Mouse (Mus musculus) kidney, adult 11 months (tissue): ENCODE measurements around the gene Slc4a4.
A peak's percentile ranks its signal among the peaks of the same experiment; 100 is the strongest.

Experiments used
- DNase-seq: peaks from one replicate; pipeline ENCODE4 v3.0.0; 2022

Slc4a4 gene

DNA sequence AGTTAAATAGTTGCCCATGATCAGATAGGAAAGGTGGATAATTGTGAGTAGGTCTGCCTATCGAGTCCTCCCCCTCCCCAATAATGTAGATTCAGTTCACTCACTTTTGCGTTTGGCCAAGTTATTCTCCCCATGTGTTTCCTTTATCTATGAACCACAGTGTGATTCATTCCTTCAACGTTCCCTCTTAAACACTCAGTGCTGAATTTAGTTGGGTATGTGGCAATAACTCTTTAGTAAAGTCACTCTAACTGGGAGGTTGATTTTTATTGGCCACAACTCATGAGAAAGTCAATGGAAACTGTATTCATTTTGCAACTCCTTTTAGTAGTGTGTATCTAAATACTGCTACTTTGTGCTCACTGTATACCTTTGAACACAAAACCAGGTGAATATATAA is 125.8 kb downstream of the Slc4a4 start:
- DNase-seq: no peak

DNA sequence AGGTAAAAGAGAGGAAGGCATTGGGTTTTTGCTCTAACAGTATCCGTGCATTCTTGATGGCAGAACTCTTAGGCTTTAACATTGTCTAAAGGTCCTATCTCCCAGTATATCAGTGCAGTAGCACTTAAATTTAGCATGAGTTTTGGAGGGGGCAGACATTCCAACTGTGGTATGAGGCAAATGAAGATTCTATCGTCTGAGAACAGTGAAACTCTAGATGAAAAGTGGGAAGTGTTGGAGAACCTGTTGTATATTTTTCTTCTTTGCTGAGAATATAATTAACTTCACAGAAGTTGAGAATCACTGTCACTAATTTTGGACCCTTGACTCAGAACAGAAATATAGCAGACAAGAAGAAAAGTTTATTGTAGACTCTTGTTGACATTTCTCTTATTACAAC is 128.2 kb downstream of the Slc4a4 start:
- DNase-seq: no peak

DNA sequence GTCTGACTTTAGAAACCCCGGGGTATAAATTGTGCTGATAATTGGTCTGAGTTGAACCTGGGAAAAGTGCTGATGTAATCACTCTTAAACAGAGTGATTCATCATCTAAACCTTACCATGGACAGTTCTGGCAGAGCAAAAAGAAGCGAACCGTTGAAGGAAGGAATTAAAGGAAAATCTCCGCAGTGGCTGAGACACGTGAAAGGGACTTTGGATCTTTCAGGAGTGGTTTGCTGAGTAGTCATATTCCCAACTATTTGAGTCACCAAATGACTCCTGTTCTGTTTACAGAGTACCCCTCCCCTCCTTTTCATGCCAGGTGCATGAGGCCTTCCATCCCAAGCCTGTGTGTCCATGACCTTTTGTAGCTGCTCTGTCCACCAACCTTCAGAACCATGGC is 129.3 kb downstream of the Slc4a4 start:
- peak; percentile 58 for DNase-seq

DNA sequence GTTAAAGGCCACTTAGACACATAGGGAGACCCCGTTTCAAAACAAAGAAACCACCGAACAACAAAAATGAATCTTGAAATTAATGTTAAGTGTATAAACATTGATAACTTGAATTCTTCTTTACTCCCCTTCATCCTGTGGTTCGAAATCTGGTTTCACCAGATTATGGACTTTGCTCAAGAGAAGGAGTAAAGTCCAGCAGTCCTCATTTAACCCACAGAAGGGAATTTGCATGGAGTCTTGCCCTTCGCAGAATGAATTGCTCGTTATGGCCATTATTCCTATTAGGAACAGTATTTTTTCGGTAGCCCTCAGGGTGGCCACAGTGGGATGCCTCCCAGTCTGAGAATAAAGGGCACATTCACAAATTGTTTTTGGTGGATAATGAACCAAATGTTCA is 131.9 kb downstream of the Slc4a4 start:
- no peak for DNase-seq

DNA sequence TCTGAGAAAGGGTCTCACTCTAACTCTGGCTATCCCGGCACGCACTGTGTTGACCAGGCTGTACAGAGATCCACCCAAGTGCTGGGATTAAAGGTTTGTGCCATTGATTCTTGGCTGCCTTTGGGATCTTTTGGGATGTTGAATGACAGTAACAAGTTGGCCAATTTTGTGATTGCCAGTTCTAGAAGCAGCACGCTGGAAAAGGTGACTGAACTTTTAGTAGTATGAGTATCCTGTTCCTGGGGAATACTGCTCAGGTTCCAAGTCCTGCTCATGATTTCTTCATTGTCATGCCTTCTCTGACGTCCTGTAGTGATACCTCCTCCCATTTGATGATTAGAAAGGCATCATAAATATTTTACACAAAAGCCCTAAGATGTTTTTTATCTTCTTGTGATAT is 137.8 kb downstream of the Slc4a4 start:
- DNase-seq: no peak

DNA sequence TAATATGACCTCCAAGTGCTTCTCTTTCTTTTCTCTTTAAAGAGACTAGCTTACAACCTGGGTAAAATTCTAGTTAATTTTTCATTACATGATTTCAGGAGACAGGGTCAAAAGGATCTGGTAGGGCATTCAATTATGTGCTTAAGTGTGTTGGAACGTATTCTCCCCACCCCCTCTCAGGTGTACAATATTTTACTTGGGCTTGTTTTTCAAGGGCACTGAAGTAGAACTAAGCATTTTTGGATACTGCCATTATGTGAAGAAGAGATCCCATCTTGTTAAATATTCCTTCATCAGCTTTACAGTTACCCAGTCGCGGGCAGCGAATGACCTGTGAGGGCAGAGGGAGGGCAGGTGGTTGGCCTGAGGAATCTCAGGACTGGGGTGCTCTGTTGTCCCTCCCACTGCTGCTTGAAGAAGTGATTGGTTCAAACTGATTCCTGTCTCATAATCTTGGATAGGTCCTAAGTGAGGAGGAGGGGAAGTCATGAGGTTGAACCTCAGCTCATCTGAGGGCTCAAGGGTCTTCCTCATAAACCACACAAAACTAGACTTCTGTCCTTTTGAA is 141.0 kb downstream of the Slc4a4 start:
- peak; percentile 94 for DNase-seq

DNA sequence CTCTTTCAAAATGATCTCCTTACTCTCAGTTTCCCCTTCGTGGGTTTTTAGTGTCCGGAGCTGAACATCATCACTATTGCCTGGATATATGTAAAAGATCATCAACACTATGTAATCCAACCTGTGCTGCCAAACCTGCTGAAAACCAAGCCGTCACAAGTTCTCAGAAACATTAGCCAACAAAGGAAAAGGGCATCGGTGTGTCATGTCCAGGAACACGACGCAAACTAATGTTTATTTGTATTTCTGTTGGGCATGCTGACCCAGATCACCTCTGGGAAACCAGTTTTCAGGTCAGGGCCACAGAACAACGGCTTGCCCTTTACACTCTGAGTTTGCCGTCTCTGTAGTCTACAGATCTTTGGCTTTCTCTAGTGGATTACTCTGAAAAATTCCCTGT is 146.0 kb downstream of the Slc4a4 start:
- DNase-seq: no peak

DNA sequence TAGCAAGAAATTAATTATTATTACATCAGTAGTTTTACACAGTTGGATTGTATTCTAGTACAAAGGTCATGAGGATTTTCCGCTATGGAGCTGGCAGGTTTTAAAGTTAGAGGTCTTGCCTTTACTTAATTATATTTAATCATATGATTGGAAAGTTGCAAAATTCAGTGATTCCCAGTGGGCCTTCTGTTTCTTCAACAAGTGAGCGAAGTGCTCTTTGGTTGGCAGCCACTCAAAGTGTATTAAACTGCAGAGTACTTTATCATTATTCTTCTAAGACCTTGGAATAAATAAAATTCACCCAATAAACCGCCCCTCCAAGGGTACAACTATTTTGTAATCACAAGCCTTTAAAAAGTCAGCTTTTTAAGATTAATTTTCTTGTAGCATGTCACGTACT is 146.6 kb downstream of the Slc4a4 start:
- DNase-seq: no peak

DNA sequence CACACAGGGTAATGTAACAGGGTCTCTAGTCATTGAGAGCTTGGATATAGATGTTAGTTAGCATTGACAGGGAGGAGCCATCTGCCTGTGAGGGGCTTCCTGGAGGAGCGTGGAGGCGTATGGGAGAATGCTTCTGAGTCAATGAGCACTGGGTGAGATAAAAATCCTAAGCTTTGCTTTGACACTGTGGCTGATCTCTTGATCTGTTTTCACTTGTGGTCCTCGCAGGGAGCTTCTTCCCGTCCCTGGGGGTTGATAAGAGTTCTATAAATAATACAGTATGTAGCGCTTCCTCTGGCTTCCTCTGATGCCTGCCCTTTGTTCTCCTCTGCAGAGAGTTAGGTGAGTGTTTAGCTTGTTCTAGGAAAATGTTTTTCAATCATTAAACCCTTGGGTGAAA is 149.5 kb downstream of the Slc4a4 start:
- DNase-seq: no peak

DNA sequence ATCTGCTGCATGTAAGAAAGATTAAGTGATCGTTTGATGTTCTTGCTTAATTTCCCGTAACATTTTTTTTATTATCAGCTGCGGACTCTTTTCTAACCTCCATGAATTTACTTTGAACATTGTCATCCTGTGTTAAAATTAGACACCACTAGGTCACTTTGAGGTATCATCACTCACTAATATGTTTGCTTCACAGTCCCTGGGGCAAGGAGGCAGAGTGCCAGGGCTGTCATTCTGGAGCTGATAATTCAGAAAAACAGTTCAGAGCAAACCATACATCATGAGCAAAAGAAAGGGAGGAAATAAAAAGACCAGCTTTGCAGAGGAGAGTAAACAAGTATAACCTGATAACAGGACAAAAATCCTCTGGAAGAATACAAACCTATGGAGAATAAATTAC is 154.2 kb downstream of the Slc4a4 start:
- DNase-seq: no peak

DNA sequence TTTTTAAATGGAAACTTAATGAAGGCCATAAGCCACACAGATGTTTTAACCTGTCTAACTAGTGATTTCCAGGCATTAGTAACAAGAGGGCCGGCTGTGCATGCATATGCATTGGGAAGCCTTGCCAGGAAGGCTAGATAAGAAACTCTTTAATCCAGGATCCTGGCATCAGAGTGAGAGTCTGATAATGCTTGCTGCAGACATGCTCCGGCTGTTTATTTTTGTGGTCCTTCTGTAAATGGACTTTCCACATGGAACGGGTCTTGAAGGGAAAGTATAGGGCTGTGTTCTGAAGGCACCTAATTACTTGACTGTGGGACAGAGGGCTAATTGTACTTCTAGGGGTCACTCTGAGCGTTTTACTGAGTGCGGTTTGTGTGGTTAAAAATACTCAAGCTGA is 157.2 kb downstream of the Slc4a4 start:
- DNase-seq: no peak

DNA sequence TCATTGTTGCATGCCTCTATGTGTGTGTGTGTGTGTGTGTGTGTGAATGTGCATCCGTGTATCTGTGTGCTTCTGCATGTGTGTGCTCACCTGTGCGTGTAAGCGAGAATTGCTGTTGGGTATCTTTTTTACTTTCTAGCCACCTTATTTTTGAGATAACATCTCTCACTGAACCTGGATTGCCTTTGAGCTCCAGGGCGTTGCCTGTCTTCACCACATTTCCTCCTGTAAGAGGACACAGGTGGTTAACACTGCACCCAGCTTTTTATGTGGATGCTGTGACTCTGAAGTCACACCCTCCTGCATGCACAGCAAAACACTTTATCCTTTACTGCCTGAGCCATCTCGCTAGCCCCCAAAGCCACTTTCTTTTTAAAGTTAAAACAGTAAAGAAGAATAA is 158.2 kb downstream of the Slc4a4 start:
- DNase-seq: no peak

DNA sequence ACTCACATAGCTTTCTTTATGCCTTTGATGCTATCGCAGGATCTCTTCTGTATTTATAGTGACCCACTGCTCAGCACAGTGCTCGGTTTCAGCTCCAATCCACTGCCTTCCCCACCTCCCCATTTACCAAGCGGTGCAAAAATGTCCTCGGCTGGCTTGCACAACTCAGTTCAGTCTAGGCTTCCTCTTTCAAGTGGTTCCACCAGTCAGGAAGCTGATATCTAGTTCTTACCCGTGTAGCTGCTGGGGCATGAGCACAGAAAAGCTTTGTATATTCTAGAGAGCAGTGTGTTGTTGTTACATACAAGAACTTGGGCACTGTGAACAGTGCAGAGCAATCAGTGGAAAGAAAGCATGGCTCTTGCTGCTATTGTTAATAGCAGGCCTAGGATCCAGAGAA is 165.0 kb downstream of the Slc4a4 start:
- DNase-seq: no peak

DNA sequence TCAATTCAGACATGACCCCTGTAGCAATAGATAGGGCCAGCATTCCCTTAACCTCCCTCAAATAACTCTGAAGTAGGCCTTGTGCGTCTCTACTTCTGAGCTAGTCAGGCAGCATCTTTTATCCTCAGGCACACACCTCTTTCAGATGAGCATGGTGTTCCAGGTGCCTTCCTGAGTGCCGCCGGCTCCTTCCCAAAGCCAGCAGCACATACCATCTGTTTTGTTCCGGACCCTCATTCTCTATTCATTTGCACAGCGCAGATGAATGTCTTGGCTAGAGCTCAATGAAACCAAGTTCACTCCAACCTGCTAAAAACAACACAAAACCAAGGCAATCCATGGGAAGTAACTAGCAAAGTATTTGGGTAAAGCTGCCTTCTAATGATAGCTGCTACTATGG is 165.6 kb downstream of the Slc4a4 start:
- no peak for DNase-seq

DNA sequence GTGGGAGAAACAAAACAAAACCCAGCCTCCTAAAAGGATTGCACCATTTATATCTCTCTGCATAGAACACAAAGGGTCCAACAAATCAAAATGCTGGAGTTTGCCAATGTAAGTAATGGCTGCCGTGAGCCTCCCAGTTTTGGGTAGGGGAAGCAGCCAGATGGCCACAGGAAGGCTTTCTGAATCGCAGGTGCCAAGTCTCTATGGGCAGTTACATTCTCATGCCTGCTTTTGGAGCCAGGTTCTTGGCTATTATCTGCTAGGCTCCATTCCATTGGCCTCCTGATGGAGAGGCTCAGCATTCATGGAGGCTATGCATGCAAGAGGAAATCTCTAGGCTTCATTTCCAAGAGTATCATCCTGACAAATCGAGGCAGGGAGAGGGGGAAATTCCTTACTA is 169.0 kb downstream of the Slc4a4 start:
- no peak for DNase-seq

DNA sequence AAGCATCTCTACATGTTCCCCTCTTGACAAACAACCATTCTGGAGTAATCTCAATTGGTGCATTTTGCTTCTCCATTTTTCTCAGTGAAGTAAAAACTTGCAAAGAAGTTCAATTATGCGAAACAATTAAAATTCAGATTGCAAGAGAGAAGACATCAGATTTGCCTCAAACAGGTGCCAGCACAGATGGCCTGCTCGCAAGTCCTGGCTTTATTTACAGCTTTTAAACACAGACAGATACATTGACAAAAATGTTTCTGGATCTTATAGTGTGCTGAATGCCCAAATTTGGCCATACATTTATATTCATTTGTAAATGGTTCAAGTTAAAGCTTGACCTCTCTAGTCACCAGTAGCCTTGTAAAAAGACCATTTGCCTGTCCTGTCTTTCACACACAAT is 169.8 kb downstream of the Slc4a4 start:
- DNase-seq: no peak

DNA sequence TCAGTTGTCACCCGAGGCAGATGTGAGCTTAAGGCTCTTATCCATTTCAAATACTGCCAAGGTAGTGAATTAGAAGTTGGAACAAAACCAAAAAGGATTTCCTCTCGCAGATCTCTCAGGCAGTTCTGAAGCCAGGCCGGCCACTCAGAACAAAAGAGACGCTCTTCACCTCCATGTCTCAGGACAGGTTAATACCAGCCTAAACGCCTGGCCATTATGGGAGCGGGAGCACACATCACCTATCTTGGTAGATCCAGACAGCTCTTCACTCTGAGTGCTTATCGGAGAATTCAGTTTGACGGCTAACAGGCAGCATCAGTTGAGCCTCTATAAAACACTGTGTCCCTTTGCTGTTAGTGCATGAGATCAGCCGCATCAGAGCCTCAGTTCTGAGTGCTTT is 174.5 kb downstream of the Slc4a4 start:
- DNase-seq: no peak

DNA sequence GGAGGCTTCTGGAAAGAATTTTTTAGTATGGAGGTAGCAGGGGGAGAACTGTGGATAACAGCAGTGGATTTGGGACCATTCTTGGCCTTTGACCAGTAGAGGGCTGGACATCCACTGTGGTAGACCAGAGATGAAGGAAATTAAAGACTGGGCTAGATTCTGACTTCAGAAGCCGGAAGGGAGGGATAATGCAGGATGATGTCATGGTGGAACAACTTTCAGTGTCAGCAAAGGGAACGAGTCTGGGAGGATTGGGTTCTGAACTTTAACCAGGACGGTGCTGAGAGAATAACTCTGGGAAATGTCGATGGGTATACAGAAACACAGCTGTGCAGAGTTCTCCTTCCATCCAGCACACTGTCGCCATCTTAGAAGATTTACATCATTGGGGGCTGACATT is 175.7 kb downstream of the Slc4a4 start:
- DNase-seq: no peak

DNA sequence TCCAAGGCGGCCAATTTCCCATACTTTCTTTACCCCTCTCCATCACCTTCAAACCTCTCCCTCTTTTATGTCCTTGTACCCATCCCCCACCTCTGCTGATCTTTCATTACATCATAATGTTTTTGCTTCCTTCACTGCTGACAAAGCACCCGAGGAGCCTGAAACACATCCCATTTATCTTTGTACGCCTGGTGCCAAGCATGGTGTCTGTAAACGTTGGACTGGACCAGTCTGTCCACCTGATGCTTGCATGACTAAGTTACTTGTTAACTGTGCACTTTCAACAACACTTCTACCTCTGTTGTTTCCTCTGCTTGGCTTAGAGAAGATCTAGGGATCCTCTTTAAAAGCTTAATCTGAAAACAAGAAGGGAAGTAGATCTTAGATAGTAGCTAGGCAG is 180.5 kb downstream of the Slc4a4 start:
- peak; percentile 80 for DNase-seq

DNA sequence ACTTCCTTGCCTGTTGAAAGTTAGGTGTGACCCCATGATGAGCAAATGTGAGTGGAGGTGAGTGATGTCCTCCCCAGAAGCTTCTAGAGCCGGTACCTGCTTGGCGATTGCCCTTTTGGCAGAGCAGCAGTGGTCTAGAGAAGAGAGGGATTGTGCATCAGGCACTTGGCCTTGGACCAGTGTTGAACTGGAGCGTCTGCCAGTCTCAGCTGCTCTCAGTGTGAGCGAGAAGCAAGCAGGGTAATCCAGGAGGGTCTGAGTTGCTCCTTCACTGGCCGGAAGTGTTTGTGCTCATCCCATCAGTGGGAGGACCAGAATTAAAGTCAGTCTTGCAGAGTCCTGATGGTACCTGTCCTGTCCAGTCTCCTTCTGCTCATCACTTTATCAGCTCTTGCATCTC is 181.5 kb downstream of the Slc4a4 start:
- DNase-seq: no peak

DNA sequence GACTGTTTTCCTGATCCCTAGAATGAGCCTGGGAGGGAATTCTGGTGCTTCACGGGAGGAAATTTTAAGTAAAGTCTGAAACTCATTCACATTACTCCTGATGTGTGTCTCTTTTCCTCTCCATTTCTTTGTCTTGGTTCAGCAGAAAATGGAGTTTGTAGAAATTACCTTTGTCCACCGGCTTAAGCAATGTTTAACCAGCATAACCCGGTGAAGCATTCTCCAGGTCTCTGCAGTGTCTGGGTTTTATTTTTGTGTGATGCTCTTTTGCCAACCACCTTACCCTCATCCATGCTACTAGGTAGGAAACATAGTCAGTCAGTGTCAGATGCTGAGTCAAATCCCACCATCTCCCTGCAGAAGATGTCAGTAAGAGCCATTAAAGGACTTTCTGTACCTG is 183.4 kb downstream of the Slc4a4 start:
- no peak for DNase-seq

DNA sequence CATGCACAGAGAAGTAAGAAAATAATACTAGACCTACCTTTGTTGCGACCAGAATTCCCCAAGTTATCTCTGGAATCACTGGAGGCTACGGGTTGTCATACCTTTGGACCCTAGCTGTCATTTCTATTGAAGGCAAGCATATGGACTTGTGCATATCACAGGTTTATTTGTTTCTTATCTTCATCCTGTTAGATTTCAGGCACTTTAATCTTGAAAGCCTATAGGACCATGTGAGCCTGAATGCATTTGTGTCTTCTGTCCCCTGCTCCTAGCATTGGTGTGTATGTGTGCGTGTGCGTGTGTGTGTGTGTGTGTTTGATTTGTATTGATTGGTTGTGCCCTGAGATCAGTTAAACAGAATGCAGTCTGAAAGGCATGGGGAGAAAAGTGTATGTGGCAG is 185.3 kb downstream of the Slc4a4 start:
- DNase-seq: no peak

DNA sequence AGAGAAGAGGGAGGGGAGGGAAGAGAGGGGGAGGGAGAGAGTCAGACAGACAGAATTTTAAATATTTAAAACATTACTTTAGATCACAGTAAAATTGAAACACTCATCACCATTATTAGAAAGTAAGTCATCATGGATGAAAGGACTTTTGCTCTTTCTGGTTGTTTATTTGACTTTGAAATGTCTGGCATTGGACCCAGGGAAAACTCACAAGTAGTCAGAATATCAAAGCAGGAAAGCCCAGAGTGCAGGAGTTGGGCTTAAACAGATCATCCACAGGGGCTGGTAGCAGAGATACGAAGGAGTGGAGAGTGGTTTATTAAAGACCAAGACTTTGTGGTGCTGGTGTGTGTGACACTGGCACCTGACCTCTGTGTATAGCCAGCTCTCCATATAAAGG is 191.1 kb downstream of the Slc4a4 start:
- DNase-seq: no peak

DNA sequence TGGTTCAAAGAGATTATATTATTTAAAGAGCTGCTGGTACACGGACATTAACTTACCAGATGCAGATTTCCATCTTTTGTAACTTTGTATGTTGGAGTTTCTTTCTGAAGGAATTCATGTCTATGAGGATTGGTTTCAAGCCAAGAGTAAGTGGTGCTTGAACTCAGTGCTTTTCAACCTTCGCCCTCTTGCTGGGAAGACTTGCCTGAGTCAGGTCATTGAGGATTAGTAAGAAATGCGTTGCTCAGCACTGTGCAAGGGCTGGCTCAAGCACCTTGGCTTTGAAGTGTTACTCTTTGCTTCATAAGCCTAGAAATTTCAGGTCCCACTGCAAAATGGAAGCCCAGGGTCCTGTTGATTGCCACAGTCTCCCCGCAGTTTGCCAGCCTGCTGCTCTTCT is 196.9 kb downstream of the Slc4a4 start:
- peak; percentile 76 for DNase-seq

DNA sequence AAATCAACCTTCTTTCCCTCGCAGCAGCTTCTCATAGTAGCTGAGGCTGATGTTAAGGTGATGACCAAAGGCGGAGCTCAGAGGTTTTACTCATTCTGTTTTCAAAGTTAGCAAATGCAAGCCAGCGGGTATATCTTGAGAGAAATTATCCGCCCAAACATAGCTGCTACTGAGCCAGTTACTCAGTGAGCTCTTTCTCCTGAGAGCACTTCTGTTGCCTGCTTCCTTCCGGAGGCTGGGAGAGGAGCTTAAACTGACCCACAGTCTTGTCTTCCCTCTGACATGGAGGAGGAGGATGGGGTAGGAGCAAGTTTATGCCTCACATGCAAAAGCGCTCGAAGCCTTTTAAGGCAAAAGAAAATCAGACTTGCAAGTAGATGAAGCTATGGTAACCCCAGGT is 201.3 kb downstream of the Slc4a4 start:
- DNase-seq: no peak

DNA sequence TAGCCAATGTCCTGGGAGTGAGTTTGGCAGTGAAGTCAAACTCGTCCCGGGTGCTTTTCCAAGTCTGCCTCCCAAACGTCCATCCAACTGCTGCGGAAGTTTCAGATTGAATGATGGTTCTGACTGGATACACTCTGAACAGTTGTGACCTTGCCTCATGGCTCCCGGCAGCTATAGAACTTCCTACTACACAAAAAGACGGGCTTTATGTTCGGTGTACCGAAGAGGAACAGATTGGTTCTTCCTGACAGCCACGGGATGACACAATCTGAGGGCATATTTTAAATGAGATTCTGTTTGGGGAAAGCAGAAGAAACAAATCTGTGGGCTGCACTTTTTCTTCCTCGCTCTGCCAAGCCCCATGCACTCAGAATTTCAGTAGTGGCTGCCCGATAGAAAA is 201.8 kb downstream of the Slc4a4 start:
- DNase-seq: no peak
